Mouse (Mus musculus): ENCODE data around the gene Tpr. TPM values are rescaled to one million over a fixed set of nuclear protein-coding genes. Genes with fewer than 3 reads are reported as not detected.

The Tpr gene
- total and polyA plus RNA-seq, 3 experiments = 213 to 382 (median 229) TPM

- Histone ChIP-seq H3K27ac (ENCODE audit: control insufficient read depth, low read depth, low read length) (no peak overlapping the region), H3K36me3 (ENCODE audit: control insufficient read depth in 1 of 2, insufficient read depth in 2 of 2, low read length in 2 of 2) (peaks cover 4 to 15% of the 10 kb centered on the region in 2 experiments; a peak in 3 of 4 replicates), H3K4me3 (ENCODE audit: control insufficient read depth in 1 of 2, insufficient read depth in 1 of 2, low read depth in 2 of 2, low read length in 2 of 2) (no peak overlapping the region), H3K9ac (ENCODE audit: control insufficient read depth, low read depth, low read length, poor library complexity, severe bottlenecking) (no peak overlapping the region), H3K79me2 (ENCODE audit: control insufficient read depth, insufficient read depth, low read length, poor library complexity) (peaks cover 11% of the 10 kb centered on the region), H3K4me1 (ENCODE audit: control insufficient read depth in 1 of 2, insufficient read depth in 2 of 2, low read length in 2 of 2) (peaks cover 0 to 4% of the 10 kb centered on the region in 2 experiments; a peak in 3 of 4 replicates), H3K27me3 (ENCODE audit: control insufficient read depth in 1 of 2, insufficient read depth in 2 of 2, low read length in 2 of 2) (no peaks in the 10 kb centered on the region), H3K9me3 (replicated peaks; ENCODE audit: insufficient read depth, low read length) (no peaks in the 10 kb centered on the region)
- TF ChIP-seq HCFC1 (IDR thresholded peaks at IDR 0.05; ENCODE audit: low read depth, low read length) (no peak), RCOR1 (IDR thresholded peaks at IDR 0.05; ENCODE audit: low read depth, low read length) (no peak)
- no peak for DNase-seq (ENCODE audit: low read depth, low spot score)
Measured at GRCm38 (mm10) chr1:150387572-150387971, 5.1 kb upstream of the Tpr start.

GRCm38 (mm10) chr1:150389390-150390129, 3.1 kb upstream of the Tpr start:
- Histone ChIP-seq H3K27me3 (ENCODE audit: control insufficient read depth in 1 of 2, insufficient read depth in 2 of 2, low read length in 2 of 2) (no peaks in the 10 kb centered on the region), H3K4me3 (ENCODE audit: control insufficient read depth in 1 of 2, insufficient read depth in 1 of 2, low read depth in 2 of 2, low read length in 2 of 2) (no peak overlapping the region), H3K79me2 (ENCODE audit: control insufficient read depth, insufficient read depth, low read length, poor library complexity) (peaks cover 23% of the 10 kb centered on the region), H3K4me1 (ENCODE audit: control insufficient read depth in 1 of 2, insufficient read depth in 2 of 2, low read length in 2 of 2) (peaks cover 0 to 4% of the 10 kb centered on the region in 2 experiments; a peak in 3 of 4 replicates), H3K27ac (ENCODE audit: control insufficient read depth, low read depth, low read length) (no peak overlapping the region), H3K9me3 (replicated peaks; ENCODE audit: insufficient read depth, low read length) (no peaks in the 10 kb centered on the region), H3K36me3 (ENCODE audit: control insufficient read depth in 1 of 2, insufficient read depth in 2 of 2, low read length in 2 of 2) (peaks cover 4 to 11% of the 10 kb centered on the region in 2 experiments; a peak in 3 of 4 replicates), H3K9ac (ENCODE audit: control insufficient read depth, low read depth, low read length, poor library complexity, severe bottlenecking) (no peak overlapping the region)
- DNase-seq (ENCODE audit: low read depth, low spot score) = no peak
- TF ChIP-seq CTCF (IDR thresholded peaks at IDR 0.05 in 2 of 3, conservative IDR thresholded peaks at IDR 0.05 in 1 of 3; ENCODE audit: control insufficient read depth in 1 of 3, insufficient read depth in 1 of 3, low read depth in 2 of 3, low read length in 3 of 3, poor library complexity in 1 of 3, severe bottlenecking in 1 of 3) (no peak), ZKSCAN1 (IDR thresholded peaks at IDR 0.05; ENCODE audit: low read depth, low read length) (no peak), MYB (IDR thresholded peaks at IDR 0.05; ENCODE audit: low read depth, low read length) (no peak), UBTF (IDR thresholded peaks at IDR 0.05; ENCODE audit: borderline replicate concordance, insufficient read depth, low read depth, low read length) (no peak), ELF1 (IDR thresholded peaks at IDR 0.05; ENCODE audit: low read depth, low read length) (no peak), ZNF384 (IDR thresholded peaks at IDR 0.05; ENCODE audit: low read depth, low read length) (no peak), NRF1 (IDR thresholded peaks at IDR 0.05; ENCODE audit: insufficient read depth, low read depth, low read length, poor library complexity, severe bottlenecking) (no peak), USF2 (IDR thresholded peaks at IDR 0.05; ENCODE audit: borderline replicate concordance in 1 of 2, insufficient read depth in 1 of 2, low read depth in 1 of 2, low read length in 2 of 2) (no peak), MXI1 (IDR thresholded peaks at IDR 0.05; ENCODE audit: low read depth, low read length) (no peak), CHD2 (IDR thresholded peaks at IDR 0.05; ENCODE audit: low read length) (no peak), NELFE (IDR thresholded peaks at IDR 0.05; ENCODE audit: low read depth, low read length) (no peak), SIN3A (IDR thresholded peaks at IDR 0.05; ENCODE audit: low read length) (no peak), E2F4 (IDR thresholded peaks at IDR 0.05; ENCODE audit: borderline replicate concordance, low read depth, low read length) (no peak), MEF2A (IDR thresholded peaks at IDR 0.05; ENCODE audit: extremely low read depth, insufficient replicate concordance, low read depth, low read length, poor library complexity, severe bottlenecking) (no peak)
